Mouse (Mus musculus): Measurements from ENCODE around the gene Pias4. TPM values are rescaled to one million over a fixed set of nuclear protein-coding genes. Genes with fewer than 3 reads are reported as not detected.
"Not testable (repeated sequence)": the region's sequence is repeated elsewhere in the genome, so short reads cannot be mapped to it uniquely, and the experiment has no call there.

The Pias4 gene
- polyA plus RNA-seq, 1 experiment from 2014 or later, result 34.7 TPM

GRCm38 (mm10) chr10:81183805-81184204, 16.1 kb upstream of the Pias4 start, which contains the start of gene 4930442H23Rik:
TSS of gene 4930442H23Rik (minus strand) at chr10:81183849.
- peak within 1 kb of the TSS; percentile 86 for H3K9ac ChIP-seq (ENCODE audit: low read length)
- H3K36me3 ChIP-seq (ENCODE audit: control insufficient read depth, insufficient read depth), result peaks cover 44% of the 10 kb centered on the region
- peak within 1 kb of the TSS; percentile 79 for H3K4me3 ChIP-seq (ENCODE audit: low read length)
- no peaks in the 10 kb centered on the region for H3K27me3 ChIP-seq (ENCODE audit: control insufficient read depth, insufficient read depth, low read length)
- H3K4me2 ChIP-seq (ENCODE audit: low read depth, low read length), result peak within 1 kb of the TSS; percentile 75
- peak within 1 kb of the TSS; percentile 88 for H3K27ac ChIP-seq (ENCODE audit: low read length)
- H3K4me1 ChIP-seq (ENCODE audit: control insufficient read depth, insufficient read depth, low read length), result peaks cover 20% of the 10 kb centered on the region
- ATAC-seq (replicated peaks; ENCODE audit: extremely low read depth, insufficient read depth, low FRiP score), result no peak
- WGBS, result 74% methylated on average over 5 of the region's 5 CpGs
- H3K9me3 ChIP-seq (replicated peaks; ENCODE audit: control insufficient read depth, low read length), result no peaks in the 10 kb centered on the region

GRCm38 (mm10) chr10:81182336-81183333, 14.9 kb upstream of the Pias4 start, which contains the start of gene Dapk3:
TSS of gene Dapk3 (plus strand) at chr10:81183005.
- peak within 1 kb of the TSS; percentile 79 for H3K4me3 ChIP-seq (ENCODE audit: low read length)
- H3K9ac ChIP-seq (ENCODE audit: low read length), result peak within 1 kb of the TSS; percentile 86
- H3K4me2 ChIP-seq (ENCODE audit: low read depth, low read length), result peak within 1 kb of the TSS; percentile 75
- H3K9me3 ChIP-seq (replicated peaks; ENCODE audit: control insufficient read depth, low read length), result no peaks in the 10 kb centered on the region
- no peaks in the 10 kb centered on the region for H3K27me3 ChIP-seq (ENCODE audit: control insufficient read depth, insufficient read depth, low read length)
- peak; percentile 94 for ATAC-seq (replicated peaks; ENCODE audit: extremely low read depth, insufficient read depth, low FRiP score)
- H3K27ac ChIP-seq (ENCODE audit: low read length), result peak within 1 kb of the TSS; percentile 88
- H3K36me3 ChIP-seq (ENCODE audit: control insufficient read depth, insufficient read depth), result peaks cover 53% of the 10 kb centered on the region
- peaks cover 30% of the 10 kb centered on the region for H3K4me1 ChIP-seq (ENCODE audit: control insufficient read depth, insufficient read depth, low read length)
- 5% methylated on average over 53 of the region's 53 CpGs for WGBS

- H3K9me3 ChIP-seq (replicated peaks; ENCODE audit: control insufficient read depth, low read length); H3K27me3 ChIP-seq (ENCODE audit: control insufficient read depth, insufficient read depth, low read length); ATAC-seq (replicated peaks; ENCODE audit: extremely low read depth, insufficient read depth, low FRiP score); H3K9ac ChIP-seq (ENCODE audit: low read length); H3K4me3 ChIP-seq (ENCODE audit: low read length); H3K4me2 ChIP-seq (ENCODE audit: low read depth, low read length): not testable (repeated sequence)
- Histone ChIP-seq H3K4me1 (ENCODE audit: control insufficient read depth, insufficient read depth, low read length) (peaks cover 32% of the 10 kb centered on the region), H3K36me3 (ENCODE audit: control insufficient read depth, insufficient read depth) (peaks cover 53% of the 10 kb centered on the region), H3K27ac (ENCODE audit: low read length) (peak overlapping the region; percentile 41; the same call in 1 of the 2 replicates)
- 66% methylated on average over 12 of the region's 12 CpGs for WGBS
Measured at GRCm38 (mm10) chr10:81181860-81182259, 14.1 kb upstream of the Pias4 start.

- H3K4me3 ChIP-seq (ENCODE audit: low read length), result no peak overlapping the region
- no peak overlapping the region for H3K4me2 ChIP-seq (ENCODE audit: low read depth, low read length)
- no peaks in the 10 kb centered on the region for H3K27me3 ChIP-seq (ENCODE audit: control insufficient read depth, insufficient read depth, low read length)
- no peak overlapping the region for H3K9ac ChIP-seq (ENCODE audit: low read length)
- H3K9me3 ChIP-seq (replicated peaks; ENCODE audit: control insufficient read depth, low read length), result no peaks in the 10 kb centered on the region
- peaks cover 53% of the 10 kb centered on the region for H3K36me3 ChIP-seq (ENCODE audit: control insufficient read depth, insufficient read depth)
- H3K27ac ChIP-seq (ENCODE audit: low read length), result no peak overlapping the region
- ATAC-seq (replicated peaks; ENCODE audit: extremely low read depth, insufficient read depth, low FRiP score), result no peak
- 88% methylated on average over 13 of the region's 13 CpGs for WGBS
- H3K4me1 ChIP-seq (ENCODE audit: control insufficient read depth, insufficient read depth, low read length), result peaks cover 32% of the 10 kb centered on the region
Measured at GRCm38 (mm10) chr10:81180946-81181345, 13.2 kb upstream of the Pias4 start.

GRCm38 (mm10) chr10:81179451-81180342, 12.0 kb upstream of the Pias4 start:
- Histone ChIP-seq H3K27me3 (ENCODE audit: control insufficient read depth, insufficient read depth, low read length) (no peaks in the 10 kb centered on the region), H3K4me1 (ENCODE audit: control insufficient read depth, insufficient read depth, low read length) (peaks cover 33% of the 10 kb centered on the region), H3K36me3 (ENCODE audit: control insufficient read depth, insufficient read depth) (peaks cover 48% of the 10 kb centered on the region), H3K27ac (ENCODE audit: low read length) (no peak overlapping the region), H3K4me3 (ENCODE audit: low read length) (no peak overlapping the region), H3K4me2 (ENCODE audit: low read depth, low read length) (no peak overlapping the region), H3K9me3 (replicated peaks; ENCODE audit: control insufficient read depth, low read length) (no peaks in the 10 kb centered on the region), H3K9ac (ENCODE audit: low read length) (no peak overlapping the region)
- no peak for ATAC-seq (replicated peaks; ENCODE audit: extremely low read depth, insufficient read depth, low FRiP score)
- WGBS, result 90% methylated on average over 32 of the region's 32 CpGs

- peaks cover 35% of the 10 kb centered on the region for H3K4me1 ChIP-seq (ENCODE audit: control insufficient read depth, insufficient read depth, low read length)
- H3K9ac ChIP-seq (ENCODE audit: low read length), result no peak overlapping the region
- WGBS, result 87% methylated on average over 11 of the region's 11 CpGs
- ATAC-seq (replicated peaks; ENCODE audit: extremely low read depth, insufficient read depth, low FRiP score), result no peak
- no peaks in the 10 kb centered on the region for H3K9me3 ChIP-seq (replicated peaks; ENCODE audit: control insufficient read depth, low read length)
- H3K27me3 ChIP-seq (ENCODE audit: control insufficient read depth, insufficient read depth, low read length), result no peaks in the 10 kb centered on the region
- H3K4me2 ChIP-seq (ENCODE audit: low read depth, low read length), result no peak overlapping the region
- H3K27ac ChIP-seq (ENCODE audit: low read length), result no peak overlapping the region
- H3K4me3 ChIP-seq (ENCODE audit: low read length), result no peak overlapping the region
- peaks cover 48% of the 10 kb centered on the region for H3K36me3 ChIP-seq (ENCODE audit: control insufficient read depth, insufficient read depth)
Measured at GRCm38 (mm10) chr10:81178927-81179326, 11.2 kb upstream of the Pias4 start.

- Histone ChIP-seq H3K27me3 (ENCODE audit: control insufficient read depth, insufficient read depth, low read length) (no peaks in the 10 kb centered on the region), H3K4me1 (ENCODE audit: control insufficient read depth, insufficient read depth, low read length) (peaks cover 35% of the 10 kb centered on the region), H3K27ac (ENCODE audit: low read length) (no peak overlapping the region), H3K36me3 (ENCODE audit: control insufficient read depth, insufficient read depth) (peaks cover 48% of the 10 kb centered on the region), H3K4me2 (ENCODE audit: low read depth, low read length) (peak overlapping the region; percentile 97), H3K4me3 (ENCODE audit: low read length) (peak overlapping the region; percentile 87), H3K9ac (ENCODE audit: low read length) (peak overlapping the region; percentile 97), H3K9me3 (replicated peaks; ENCODE audit: control insufficient read depth, low read length) (no peaks in the 10 kb centered on the region)
- 49% methylated on average over 14 of the region's 14 CpGs for WGBS
- no peak for ATAC-seq (replicated peaks; ENCODE audit: extremely low read depth, insufficient read depth, low FRiP score)
Measured at GRCm38 (mm10) chr10:81177958-81178712, 10.4 kb upstream of the Pias4 start.

- Histone ChIP-seq H3K4me1 (ENCODE audit: control insufficient read depth, insufficient read depth, low read length) (peaks cover 37% of the 10 kb centered on the region), H3K9me3 (replicated peaks; ENCODE audit: control insufficient read depth, low read length) (no peaks in the 10 kb centered on the region), H3K27ac (ENCODE audit: low read length) (peak overlapping the region; percentile 90), H3K27me3 (ENCODE audit: control insufficient read depth, insufficient read depth, low read length) (no peaks in the 10 kb centered on the region), H3K4me3 (ENCODE audit: low read length) (peak overlapping the region; percentile 87), H3K9ac (ENCODE audit: low read length) (peak overlapping the region; percentile 97), H3K4me2 (ENCODE audit: low read depth, low read length) (peak overlapping the region; percentile 97), H3K36me3 (ENCODE audit: control insufficient read depth, insufficient read depth) (peaks cover 47% of the 10 kb centered on the region)
- WGBS, result 7% methylated on average over 16 of the region's 16 CpGs
- no peak for ATAC-seq (replicated peaks; ENCODE audit: extremely low read depth, insufficient read depth, low FRiP score)
Measured at GRCm38 (mm10) chr10:81177491-81177925, 9.8 kb upstream of the Pias4 start.
